Mouse (Mus musculus) spleen, adult 2 months (tissue): ENCODE results near the gene Med9. TPM values are rescaled to one million over a fixed set of nuclear protein-coding genes. Genes with fewer than 3 reads are reported as not detected.
"Not testable (repeated sequence)": the region's sequence is repeated elsewhere in the genome, so short reads cannot be mapped to it uniquely, and the experiment has no call there.

Experiments used
- DNase-seq, 2 experiments: peaks; one replicate each; pipeline versions ENCODE4 v3.0.0 to v3.0.0-alpha.2; 2012 to 2021; ENCODE audit warnings: low spot score in 2 of 2, low read depth in 1 of 2
- H3K27ac ChIP-seq: fragments of 200-500 bp; 2 replicates; pipeline ENCODE4 v1.5.1; 2012; ENCODE audit warnings: low read length, inconsistent platforms; ENCODE audit not compliant: insufficient read depth
- H3K27me3 ChIP-seq: fragments of 200-500 bp; 2 replicates; pipeline ENCODE4 v1.6.1; 2012; ENCODE audit warnings: mild to moderate bottlenecking, moderate library complexity, low read length, inconsistent platforms; ENCODE audit not compliant: control insufficient read depth, insufficient read depth
- H3K36me3 ChIP-seq: fragments of 200-500 bp; 2 replicates; pipeline ENCODE4 v1.6.1; 2012; ENCODE audit warnings: mild to moderate bottlenecking, low read length, inconsistent platforms; ENCODE audit not compliant: control insufficient read depth, insufficient read depth
- H3K4me1 ChIP-seq: fragments of 200-500 bp; 2 replicates; pipeline ENCODE4 v1.6.1; 2011; ENCODE audit warnings: inconsistent platforms; ENCODE audit not compliant: control insufficient read depth, insufficient read depth, insufficient read length
- H3K4me3 ChIP-seq: fragments of 200-500 bp; 2 replicates; pipeline ENCODE4 v1.5.1; 2011; ENCODE audit warnings: mild to moderate bottlenecking, inconsistent platforms; ENCODE audit not compliant: insufficient read depth, insufficient read length; ENCODE audit errors: extremely low read depth
- CTCF ChIP-seq: fragments of 200-500 bp; IDR thresholded peaks from 2 replicates; pipeline ENCODE4 v1.5.1; 2011; ENCODE audit warnings: mild to moderate bottlenecking, inconsistent platforms; ENCODE audit not compliant: insufficient read depth, insufficient read length, insufficient replicate concordance; ENCODE audit errors: extremely low read depth
- POLR2A ChIP-seq: fragments of 200-500 bp; IDR thresholded peaks from 2 replicates; pipeline ENCODE4 v1.6.1; 2011; ENCODE audit warnings: low read depth, low read length, inconsistent platforms
- WGBS: fragments of 180-500 bp; shearing (Covaris S2); methylation state at CpG from one replicate; pipeline ENCODE4 v1.1.7; 2018; 5-methylcytosine and 5-hydroxymethylcytosine counted together
- polyA plus RNA-seq: library from polyadenylated mRNA; depleted of rRNA; stranded (reverse); fragments of >200 nt; gene quantifications from 2 replicates; pipeline ENCODE4 v1.2.3, GENCODE M21; 2012

Med9 gene
- polyA plus RNA-seq, 1 experiment = 8.0 TPM

GRCm38 (mm10) chr11:59932560-59933337, 15.3 kb upstream of the Med9 start:
- no peaks in the 10 kb centered on the region for H3K36me3 ChIP-seq
- no peak overlapping the region for H3K4me3 ChIP-seq
- H3K4me1 ChIP-seq = peaks cover 7% of the 10 kb centered on the region; the same call in 1 of the 2 replicates
- no peaks in the 10 kb centered on the region for H3K27me3 ChIP-seq
- WGBS = 40% methylated on average over 9 of the region's 9 CpGs
- peak in 1 of 2 experiments; percentile 15 for DNase-seq
- no peak for TF ChIP-seq CTCF
- no peak for TF ChIP-seq POLR2A
- no peak overlapping the region for H3K27ac ChIP-seq

- no peak overlapping the region for H3K4me3 ChIP-seq
- TF ChIP-seq CTCF (no peak), POLR2A (no peak)
- WGBS = 78% methylated on average over 12 of the region's 12 CpGs
- DNase-seq = no peak
- H3K4me1 ChIP-seq = peaks cover 7% of the 10 kb centered on the region; the same call in 1 of the 2 replicates
- no peaks in the 10 kb centered on the region for H3K36me3 ChIP-seq
- H3K27me3 ChIP-seq = no peaks in the 10 kb centered on the region
- no peak overlapping the region for H3K27ac ChIP-seq
Observed at GRCm38 (mm10) chr11:59933943-59934342, 14.1 kb upstream of the Med9 start.

- Histone ChIP-seq H3K4me1 (peaks cover 7% of the 10 kb centered on the region; the same call in 1 of the 2 replicates), H3K27me3 (no peaks in the 10 kb centered on the region), H3K36me3 (no peaks in the 10 kb centered on the region), H3K4me3 (no peak overlapping the region), H3K27ac (no peak overlapping the region)
- WGBS = 98% methylated on average over 3 of the region's 3 CpGs
- no peak for DNase-seq
- TF ChIP-seq CTCF (no peak), POLR2A (no peak)
Observed at GRCm38 (mm10) chr11:59937023-59937422, 11.0 kb upstream of the Med9 start.

- TF ChIP-seq CTCF = no peak
- DNase-seq = no peak
- Histone ChIP-seq H3K4me1 (peaks cover 6% of the 10 kb centered on the region; the same call in 1 of the 2 replicates), H3K27ac (no peak overlapping the region), H3K36me3 (no peaks in the 10 kb centered on the region), H3K27me3 (no peaks in the 10 kb centered on the region), H3K4me3 (no peak overlapping the region)
- 51% methylated on average over 2 of the region's 2 CpGs for WGBS
Observed at GRCm38 (mm10) chr11:59937615-59938014, 10.4 kb upstream of the Med9 start.

GRCm38 (mm10) chr11:59939821-59940220, 8.2 kb upstream of the Med9 start:
- 80% methylated on average over 1 of the region's 1 CpGs for WGBS
- H3K36me3 ChIP-seq = no peaks in the 10 kb centered on the region
- no peak overlapping the region for H3K27ac ChIP-seq
- no peak for TF ChIP-seq CTCF
- TF ChIP-seq POLR2A = no peak
- H3K4me1 ChIP-seq = no peaks in the 10 kb centered on the region
- DNase-seq = no peak
- no peak overlapping the region for H3K4me3 ChIP-seq
- H3K27me3 ChIP-seq = no peaks in the 10 kb centered on the region

- WGBS = 75% methylated on average over 3 of the region's 3 CpGs
- Histone ChIP-seq H3K4me1 (no peaks in the 10 kb centered on the region), H3K27ac (no peak overlapping the region), H3K36me3 (no peaks in the 10 kb centered on the region), H3K4me3 (no peak overlapping the region), H3K27me3 (no peaks in the 10 kb centered on the region)
- no peak for DNase-seq
- TF ChIP-seq CTCF (no peak), POLR2A (no peak)
Observed at GRCm38 (mm10) chr11:59940645-59941044, 7.4 kb upstream of the Med9 start.

GRCm38 (mm10) chr11:59941391-59941790, 6.6 kb upstream of the Med9 start:
- Histone ChIP-seq H3K27ac (no peak overlapping the region), H3K4me1 (no peaks in the 10 kb centered on the region), H3K27me3 (no peaks in the 10 kb centered on the region), H3K4me3 (no peak overlapping the region), H3K36me3 (no peaks in the 10 kb centered on the region)
- TF ChIP-seq POLR2A (no peak), CTCF (no peak)
- 11% methylated on average over 3 of the region's 3 CpGs for WGBS
- DNase-seq = no peak

- not testable (repeated sequence) for H3K27ac ChIP-seq, H3K36me3 ChIP-seq, H3K4me3 ChIP-seq, H3K27me3 ChIP-seq, DNase-seq, H3K4me1 ChIP-seq
- whole genome bisulfite sequencing = 87% methylated on average over 10 of the region's 10 CpGs
Observed at GRCm38 (mm10) chr11:59944855-59945254, 3.2 kb upstream of the Med9 start.
